Mouse (Mus musculus) kidney, adult 2 months (tissue): ENCODE measurements around the gene Lrrc4. TPM values are rescaled to one million over a fixed set of nuclear protein-coding genes. Genes with fewer than 3 reads are reported as not detected.
A peak's percentile ranks its signal among the peaks of the same experiment; 100 is the strongest.

ENCODE experiments used
- DNase-seq: peaks from one replicate; pipeline ENCODE4 v3.0.0; 2021
- H3K27ac ChIP-seq: fragments of 200-500 bp; 2 replicates; pipeline ENCODE4 v1.5.1; 2012; ENCODE audit warnings: low read depth, low read length, control low read depth, inconsistent platforms; ENCODE audit not compliant: insufficient read depth
- H3K27me3 ChIP-seq: fragments of 200-500 bp; replicated peaks from 2 replicates; pipeline ENCODE4 v1.6.1; 2012; ENCODE audit warnings: mild to moderate bottlenecking, moderate library complexity, low read length, inconsistent platforms; ENCODE audit not compliant: control insufficient read depth, insufficient read depth
- H3K36me3 ChIP-seq: fragments of 200-500 bp; 2 replicates; pipeline ENCODE4 v1.6.1; 2012; ENCODE audit warnings: mild to moderate bottlenecking, moderate library complexity, low read length, inconsistent platforms; ENCODE audit not compliant: control insufficient read depth, insufficient read depth
- H3K4me1 ChIP-seq: fragments of 200-500 bp; 2 replicates; pipeline ENCODE4 v1.6.1; 2011; ENCODE audit warnings: low read length; ENCODE audit not compliant: control insufficient read depth, insufficient read depth
- H3K4me3 ChIP-seq: fragments of 200-500 bp; 2 replicates; pipeline ENCODE4 v1.5.1; 2011; ENCODE audit warnings: mild to moderate bottlenecking, low read depth, low read length, control low read depth; ENCODE audit not compliant: insufficient read depth
- CTCF ChIP-seq: fragments of 200-500 bp; conservative IDR thresholded peaks from 2 replicates; pipeline ENCODE4 v1.5.1; 2011; ENCODE audit warnings: low read depth, mild to moderate bottlenecking, control low read depth, low read length, moderate library complexity, mixed read lengths; ENCODE audit not compliant: insufficient read depth, insufficient read length
- POLR2A ChIP-seq: fragments of 200-500 bp; IDR thresholded peaks from one replicate; pipeline ENCODE4 v1.6.1; 2011; ENCODE audit warnings: low read depth, low read length, control low read depth
- WGBS: fragments of 180-500 bp; shearing (Covaris S2); methylation state at CpG from one replicate; pipeline ENCODE4 v1.1.7; 2018; 5-methylcytosine and 5-hydroxymethylcytosine counted together
- polyA plus RNA-seq: library from polyadenylated mRNA; depleted of rRNA; stranded (reverse); fragments of >200 nt; gene quantifications from 2 replicates; pipeline ENCODE4 v1.2.3, GENCODE M21; 2012

The Lrrc4 gene
- polyA plus RNA-seq, 1 experiment: 0.56 TPM

GRCm38 (mm10) chr6:28767891-28768481 is 63.6 kb downstream of the Lrrc4 start:
- no peak for DNase-seq
- WGBS: 78% methylated on average over 6 of the region's 6 CpGs
- no peaks in the 10 kb centered on the region for H3K27me3 ChIP-seq
- H3K27ac ChIP-seq: no peak overlapping the region
- H3K4me1 ChIP-seq: no peaks in the 10 kb centered on the region
- TF ChIP-seq POLR2A (no peak), CTCF (no peak)
- no peak overlapping the region for H3K4me3 ChIP-seq
- H3K36me3 ChIP-seq: no peaks in the 10 kb centered on the region

- DNase-seq: no peak
- H3K4me1 ChIP-seq: no peaks in the 10 kb centered on the region
- H3K27ac ChIP-seq: no peak overlapping the region
- no peak overlapping the region for H3K4me3 ChIP-seq
- 66% methylated on average over 3 of the region's 3 CpGs for WGBS
- no peaks in the 10 kb centered on the region for H3K27me3 ChIP-seq
- TF ChIP-seq POLR2A (no peak), CTCF (no peak)
- H3K36me3 ChIP-seq: no peaks in the 10 kb centered on the region
Measured at GRCm38 (mm10) chr6:28766622-28767021, 64.9 kb downstream of the Lrrc4 start.

GRCm38 (mm10) chr6:28762132-28762775 is 69.3 kb downstream of the Lrrc4 start:
- peaks cover 7% of the 10 kb centered on the region; the same call in 1 of the 2 replicates for H3K4me1 ChIP-seq
- DNase-seq: no peak
- no peaks in the 10 kb centered on the region for H3K36me3 ChIP-seq
- 72% methylated on average over 5 of the region's 5 CpGs for WGBS
- H3K4me3 ChIP-seq: no peak overlapping the region
- H3K27me3 ChIP-seq: no peaks in the 10 kb centered on the region
- no peak overlapping the region for H3K27ac ChIP-seq
- no peak for TF ChIP-seq POLR2A
- no peak for TF ChIP-seq CTCF

- 77% methylated on average over 3 of the region's 3 CpGs for WGBS
- Histone ChIP-seq H3K27me3 (no peaks in the 10 kb centered on the region), H3K4me3 (no peak overlapping the region), H3K27ac (no peak overlapping the region), H3K4me1 (peaks cover 7% of the 10 kb centered on the region; the same call in 1 of the 2 replicates), H3K36me3 (no peaks in the 10 kb centered on the region)
- no peak for TF ChIP-seq POLR2A
- TF ChIP-seq CTCF: no peak
- no peak for DNase-seq
Measured at GRCm38 (mm10) chr6:28761728-28762127, 69.8 kb downstream of the Lrrc4 start.

- TF ChIP-seq CTCF (no peak), POLR2A (no peak)
- DNase-seq: peak; percentile 65
- no peak overlapping the region for H3K4me3 ChIP-seq
- peak overlapping the region; percentile 47; the same call in 1 of the 2 replicates for H3K27ac ChIP-seq
- no peaks in the 10 kb centered on the region for H3K27me3 ChIP-seq
- 55% methylated on average over 4 of the region's 4 CpGs for WGBS
- H3K36me3 ChIP-seq: no peaks in the 10 kb centered on the region; the same call in 1 of the 2 replicates
- peaks cover 7% of the 10 kb centered on the region; the same call in 1 of the 2 replicates for H3K4me1 ChIP-seq
Measured at GRCm38 (mm10) chr6:28758293-28758692, 73.3 kb downstream of the Lrrc4 start.

GRCm38 (mm10) chr6:28756306-28757018 is 75.1 kb downstream of the Lrrc4 start:
- Histone ChIP-seq H3K4me1 (peaks cover 7% of the 10 kb centered on the region; the same call in 1 of the 2 replicates), H3K4me3 (no peak overlapping the region), H3K27me3 (no peaks in the 10 kb centered on the region), H3K36me3 (no peaks in the 10 kb centered on the region; the same call in 1 of the 2 replicates), H3K27ac (no peak overlapping the region)
- peak; percentile 16 for DNase-seq
- WGBS: 78% methylated on average over 10 of the region's 10 CpGs
- TF ChIP-seq POLR2A: no peak
- no peak for TF ChIP-seq CTCF
